Mouse (Mus musculus) lung, adult 2 months (tissue): ENCODE results near the gene Hist1h3g.

Experiments used
- CTCF ChIP-seq: fragments of 200-500 bp; IDR thresholded peaks from 2 replicates; pipeline ENCODE4 v1.5.1; 2011; ENCODE audit warnings: mild to moderate bottlenecking, low read length, control low read depth; ENCODE audit not compliant: insufficient read depth
- POLR2A ChIP-seq: fragments of 200-500 bp; IDR thresholded peaks from 2 replicates; pipeline ENCODE4 v1.6.1; 2011; ENCODE audit warnings: low read depth, mild to moderate bottlenecking, control low read depth, low read length, borderline replicate concordance; ENCODE audit errors: extremely low read depth

GRCm38 (mm10) chr13:23572218-23573033, 37.2 kb downstream of the Hist1h3g start:
- TF ChIP-seq POLR2A = no peak
- no peak for TF ChIP-seq CTCF
